Mouse (Mus musculus) common myeloid progenitor, adult 5-6 weeks (primary cell): ENCODE results near the gene Med11. TPM values are rescaled to one million over a fixed set of nuclear protein-coding genes. Genes with fewer than 3 reads are reported as not detected.
A peak's percentile ranks its signal among the peaks of the same experiment; 100 is the strongest.
"Not testable (repeated sequence)": the region's sequence is repeated elsewhere in the genome, so short reads cannot be mapped to it uniquely, and the experiment has no call there.

ENCODE experiments used
- ATAC-seq: replicated peaks from 2 replicates; pipeline ENCODE4 v1.8.0; 2016; ENCODE audit warnings: low read depth, mild to moderate bottlenecking, moderate TSS enrichment, inconsistent platforms; ENCODE audit not compliant: poor library complexity, severe bottlenecking
- total RNA-seq: library from RNA; stranded (forward); fragments of 200-1000, 187-1606 nt; gene quantifications from 2 replicates; pipeline ENCODE4 v1.2.3, GENCODE M21; 2017

Med11 gene
- total RNA-seq = 36.3 and 43.1 TPM in 2 replicates

DNA sequence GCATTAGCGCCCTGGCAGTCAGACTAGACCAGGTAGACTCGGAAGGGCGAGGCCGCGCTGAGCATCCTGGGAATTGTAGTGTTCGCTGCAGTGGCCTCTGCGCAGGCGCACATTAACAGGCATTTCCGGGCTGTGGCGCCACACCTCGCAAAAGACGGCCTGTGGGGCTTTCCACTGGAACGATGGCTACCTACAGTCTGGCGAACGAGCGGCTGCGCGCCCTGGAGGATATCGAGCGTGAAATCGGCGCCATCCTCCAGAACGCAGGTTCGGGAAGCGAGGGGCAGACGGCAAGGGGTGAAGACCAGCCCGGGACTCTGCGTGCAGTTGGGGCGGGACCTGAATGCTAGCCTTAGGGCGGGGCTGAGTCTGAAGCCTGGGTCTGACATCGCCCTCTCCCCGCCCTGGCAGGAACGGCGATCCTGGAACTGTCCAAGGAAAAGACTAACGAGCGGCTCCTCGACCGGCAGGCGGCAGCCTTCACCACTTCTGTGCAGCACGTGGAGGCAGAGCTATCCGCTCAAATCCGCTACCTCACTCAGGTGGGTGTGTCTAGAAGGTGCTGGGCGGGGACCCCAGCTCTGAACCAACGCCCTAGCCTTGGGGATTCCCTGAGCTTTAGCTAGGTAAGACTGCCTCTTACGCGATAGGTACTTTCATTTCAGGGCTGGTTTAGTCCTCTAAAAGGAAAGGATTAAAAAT, at the start of gene Med11:
Gene Med11 (plus strand): TSS at position 123 of the 702 bp plus-strand sequence.
- peak; percentile 92 for ATAC-seq

DNA sequence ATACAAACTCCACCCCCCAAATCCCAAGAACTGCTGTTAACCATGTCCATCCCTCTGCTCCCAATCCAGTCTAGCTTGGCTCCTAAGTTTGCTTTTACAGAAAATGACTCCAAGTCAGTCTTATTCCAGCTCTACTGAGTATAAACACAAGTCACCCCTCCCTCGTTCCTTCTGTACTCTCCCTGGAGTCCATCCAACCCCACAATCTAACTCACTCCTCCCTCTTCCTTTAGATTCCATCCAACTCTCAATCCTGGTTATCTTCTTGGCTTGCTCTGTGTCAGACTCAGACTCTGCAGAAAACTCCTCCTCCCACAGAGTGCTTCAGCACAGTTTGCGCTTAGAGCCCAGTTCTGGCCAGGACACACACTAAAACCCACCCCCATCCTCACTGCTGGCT, 48.1 kb upstream of the Med11 start:
- ATAC-seq = no peak

DNA sequence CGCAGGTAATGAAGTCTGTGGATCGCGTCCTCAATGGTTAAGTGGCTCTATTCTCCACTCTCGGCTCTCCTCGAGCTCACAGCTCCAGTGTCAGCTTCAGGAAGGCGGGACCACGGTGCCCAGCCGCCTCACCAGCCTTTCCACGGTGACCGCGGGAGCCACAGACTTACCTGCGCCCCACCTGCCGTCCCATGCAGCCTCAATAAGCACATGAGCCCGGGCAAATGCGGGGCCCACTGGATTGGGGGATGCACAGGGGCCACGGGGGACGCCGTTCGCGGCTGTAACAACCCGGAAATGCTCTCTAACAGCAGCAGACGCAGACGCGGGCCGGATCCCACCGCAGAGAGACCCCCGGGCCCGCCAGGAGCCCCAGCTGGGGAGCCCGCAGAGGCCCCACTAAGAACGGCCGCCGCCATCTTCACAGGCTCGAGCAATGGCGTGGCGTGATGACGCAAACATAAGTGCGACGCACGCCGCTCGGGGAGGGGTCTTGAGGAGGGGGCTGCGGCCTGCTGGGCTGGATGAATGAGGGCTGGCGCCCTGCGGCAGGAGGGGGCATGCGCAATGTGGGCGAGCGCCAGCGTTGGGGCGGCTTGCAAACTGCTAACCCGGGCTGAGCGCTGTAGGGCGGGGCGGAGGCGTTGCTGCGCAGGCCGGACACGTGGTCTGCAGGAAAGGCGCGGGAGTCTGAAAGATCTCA, 42.0 kb upstream of the Med11 start, which contains the start of gene Pelp1:
Gene Pelp1 (minus strand): TSS at position 438 of the 703 bp plus-strand sequence.
- peak; percentile 94 for ATAC-seq

DNA sequence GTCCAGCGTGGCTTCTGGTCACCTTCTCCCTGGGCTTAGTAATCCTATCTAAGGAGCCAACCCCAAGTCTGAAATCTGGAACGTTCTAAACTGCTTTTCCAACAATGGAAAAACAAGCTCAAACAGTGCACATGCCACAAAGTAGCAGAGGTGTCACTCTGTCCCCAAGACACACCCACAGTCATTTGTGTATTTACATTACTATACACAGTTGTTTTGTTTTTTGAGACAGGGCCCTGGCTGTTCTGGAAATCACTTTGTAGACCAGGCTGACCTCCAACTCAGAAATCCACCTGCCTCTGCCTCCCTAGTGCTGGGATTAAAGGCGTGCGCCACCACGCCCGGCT, 41.4 kb upstream of the Med11 start:
- peak; percentile 24; the same call in 1 of the 2 replicates for ATAC-seq

DNA sequence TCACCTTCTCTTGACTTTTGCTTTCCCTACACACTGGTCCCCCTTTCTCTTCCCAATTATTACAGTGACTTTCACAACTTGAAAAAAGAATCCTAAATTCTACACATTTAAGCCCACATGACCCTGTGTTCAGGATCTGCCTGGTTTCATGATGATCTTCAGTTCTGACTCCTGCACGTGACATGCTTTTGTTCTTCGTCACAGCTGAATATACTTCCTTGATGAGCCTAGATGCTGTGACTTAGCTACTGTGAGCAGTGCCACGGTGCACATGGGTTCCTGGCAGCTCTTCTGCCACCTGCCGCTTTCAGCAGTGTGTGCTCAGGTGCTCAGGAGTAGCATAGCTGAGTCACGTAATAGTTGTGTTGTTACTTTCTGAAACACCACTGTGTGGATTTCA, 39.1 kb upstream of the Med11 start:
- ATAC-seq = no peak

DNA sequence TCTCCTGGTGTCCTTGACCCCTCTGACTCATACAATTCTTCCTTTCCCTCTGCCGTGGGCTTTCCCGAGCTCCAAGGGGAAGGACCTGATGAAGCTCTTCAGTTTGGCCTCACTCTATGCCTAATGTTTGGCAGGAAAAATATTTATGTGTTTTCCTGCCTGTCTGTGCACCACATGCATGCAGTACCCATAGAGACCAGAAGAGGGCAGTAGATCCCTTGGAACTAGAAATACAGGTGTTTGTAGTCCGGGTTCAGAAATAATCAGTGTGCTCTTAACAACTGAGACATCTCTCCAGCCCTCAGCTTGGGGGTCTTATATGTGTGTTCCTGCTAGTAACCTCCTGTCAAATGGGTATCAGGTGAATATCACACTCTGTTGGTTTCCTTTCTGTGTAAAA, 37.8 kb upstream of the Med11 start:
- ATAC-seq = 0 out of 2 replicates have a peak, but pooled peaks have one; percentile 24

DNA sequence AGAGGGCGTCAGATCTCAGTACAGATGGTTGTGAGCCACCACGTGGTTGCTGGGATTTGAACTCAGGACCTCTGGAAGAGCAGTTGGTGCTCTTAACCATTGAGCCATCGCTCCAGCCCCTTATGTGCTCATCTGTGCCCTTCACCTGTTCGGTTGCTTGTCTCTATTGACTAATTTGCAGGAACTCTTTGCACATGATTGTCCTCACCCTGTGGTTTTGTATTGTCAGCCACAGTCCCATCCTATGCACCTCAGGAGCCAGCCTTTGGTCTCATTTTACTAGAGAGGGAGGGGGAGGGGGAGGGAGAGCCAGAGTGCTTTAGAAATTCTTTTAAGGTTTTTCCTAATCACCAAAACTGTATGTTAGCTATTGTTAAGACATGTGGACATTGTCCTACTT, 33.5 kb upstream of the Med11 start:
- ATAC-seq = no peak

DNA sequence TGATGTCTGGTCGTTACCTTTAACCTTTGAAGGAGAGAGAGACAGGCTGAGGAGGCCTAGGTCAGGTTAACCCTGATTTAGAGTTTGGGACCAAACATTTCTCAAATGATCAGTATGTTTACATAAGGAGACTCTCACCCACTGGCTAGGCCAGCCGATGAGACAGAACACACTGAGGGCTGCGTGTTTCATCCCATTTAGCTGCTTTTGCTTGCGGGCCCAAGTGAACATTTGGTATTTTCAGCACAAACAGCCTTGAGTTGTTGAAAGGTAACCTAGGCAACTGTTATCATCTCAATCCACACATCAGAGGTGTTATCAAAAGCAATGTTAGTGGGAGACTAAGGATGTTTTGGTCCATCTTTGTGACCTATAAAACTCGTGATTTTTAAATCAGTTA, 32.2 kb upstream of the Med11 start:
- ATAC-seq = no peak

DNA sequence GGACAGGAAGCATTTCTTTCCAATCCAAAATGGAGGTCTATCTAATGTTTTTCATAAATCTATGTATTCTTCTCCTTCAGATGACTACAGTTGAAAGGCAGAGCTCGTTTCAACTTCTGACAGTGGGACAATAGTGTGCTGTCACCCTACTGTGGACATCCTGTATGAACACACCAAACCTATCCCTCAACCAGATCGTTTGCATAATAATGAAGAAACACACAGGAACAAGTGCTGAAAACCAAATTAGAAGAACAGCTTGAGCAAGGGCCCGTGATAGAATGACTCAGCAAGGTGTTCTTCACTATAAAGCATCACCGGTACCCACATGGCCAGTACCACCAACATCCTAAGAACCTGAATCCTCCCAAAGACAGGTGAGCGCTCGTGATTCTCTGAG, 25.1 kb upstream of the Med11 start:
- not testable (repeated sequence) for ATAC-seq

DNA sequence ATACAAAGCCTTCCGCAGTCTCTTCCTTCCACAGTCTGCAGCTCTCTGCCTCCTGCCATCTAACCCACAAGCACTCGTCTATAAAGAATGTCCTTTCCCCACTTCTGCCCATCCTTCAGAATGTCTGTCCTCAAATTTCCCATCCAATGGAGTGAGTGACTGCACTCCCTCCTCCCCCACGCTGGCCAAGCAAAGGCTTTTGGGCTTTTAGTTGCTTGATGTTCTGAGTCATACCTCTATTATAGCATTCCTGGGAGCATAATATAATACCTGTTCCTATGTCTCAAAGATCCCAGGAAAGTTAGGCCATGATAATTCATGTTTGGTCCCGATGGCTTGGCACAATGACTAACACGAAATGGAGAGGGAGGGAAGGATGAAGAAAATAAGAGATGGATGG, 20.1 kb upstream of the Med11 start:
- no peak for ATAC-seq

DNA sequence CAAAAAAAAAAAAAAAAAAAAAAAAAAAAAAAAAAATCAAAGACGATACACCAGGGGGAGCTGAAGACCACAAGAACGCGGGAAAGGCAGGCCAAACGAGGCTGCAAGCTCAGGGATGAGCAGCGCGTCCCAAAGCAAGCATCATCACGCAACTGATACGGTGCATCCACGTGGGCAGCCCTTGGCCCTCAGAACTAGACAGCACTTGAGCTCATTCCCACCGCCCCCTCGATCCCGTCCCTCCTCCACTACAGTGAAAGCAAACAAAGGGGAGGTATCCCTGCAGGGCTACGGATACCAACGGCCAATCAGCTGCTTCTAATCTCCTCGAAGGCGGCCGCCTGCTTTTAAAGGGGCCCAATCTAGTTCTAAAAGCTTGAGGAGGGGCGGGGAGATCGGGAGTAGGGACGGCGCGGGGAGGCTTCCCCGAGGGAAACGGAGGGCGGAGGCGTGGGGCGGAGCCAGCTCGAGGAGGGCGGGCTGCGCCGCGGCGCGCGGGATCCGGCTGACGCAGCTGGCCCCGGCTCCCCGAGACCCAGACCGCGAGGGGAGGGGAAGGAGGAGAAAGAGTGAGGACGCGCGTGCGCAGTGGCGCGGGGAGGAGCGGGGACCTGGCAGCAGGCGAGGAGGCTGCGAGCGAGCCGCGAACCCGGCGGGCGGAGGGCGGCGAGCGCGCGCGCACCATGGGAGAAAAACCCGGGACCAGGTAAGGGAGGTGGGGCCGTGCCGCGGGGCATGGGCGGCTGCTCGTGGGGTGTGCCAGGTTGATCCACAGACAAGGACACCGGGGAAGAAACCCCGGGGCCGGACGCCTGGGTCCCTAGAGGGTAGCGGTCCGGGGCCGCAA, 19.4 kb upstream of the Med11 start, which contains the start of gene Arrb2:
Gene Arrb2 (plus strand): TSS at position 588 of the 847 bp plus-strand sequence.
- ATAC-seq = peak; percentile 81

DNA sequence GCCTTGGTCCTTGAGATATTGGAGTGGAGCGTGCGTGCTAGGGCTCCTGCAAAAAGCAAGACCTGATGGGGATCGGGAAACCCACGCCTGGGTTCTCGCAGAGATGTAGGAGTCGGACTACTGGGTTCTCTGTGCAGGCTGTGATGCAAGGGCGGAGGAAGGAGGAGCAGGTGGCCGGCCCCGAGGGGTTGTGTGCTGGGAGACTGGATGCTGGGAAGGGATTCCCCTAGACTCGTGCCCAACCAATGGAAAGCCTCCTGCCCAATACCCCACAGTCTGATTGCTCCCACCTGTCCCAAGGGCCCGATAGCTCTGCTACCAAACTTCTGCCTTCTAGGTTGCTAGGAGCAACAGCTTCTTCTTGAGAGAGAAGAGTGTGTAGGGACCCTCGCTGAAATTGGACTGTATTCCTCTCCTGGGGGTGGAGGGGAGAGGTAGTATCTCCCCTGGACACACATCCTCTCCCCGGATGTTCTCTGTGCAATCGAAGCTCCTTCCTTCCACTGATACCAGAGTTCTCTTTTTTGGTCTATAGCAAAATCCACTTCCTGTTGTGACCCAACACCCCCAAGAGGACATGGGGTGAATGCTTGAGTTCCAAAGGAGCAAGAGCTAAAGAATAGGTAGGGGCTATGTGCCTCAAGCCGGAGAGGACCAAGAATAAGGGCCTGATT, 18.7 kb upstream of the Med11 start:
- ATAC-seq = peak; percentile 33

DNA sequence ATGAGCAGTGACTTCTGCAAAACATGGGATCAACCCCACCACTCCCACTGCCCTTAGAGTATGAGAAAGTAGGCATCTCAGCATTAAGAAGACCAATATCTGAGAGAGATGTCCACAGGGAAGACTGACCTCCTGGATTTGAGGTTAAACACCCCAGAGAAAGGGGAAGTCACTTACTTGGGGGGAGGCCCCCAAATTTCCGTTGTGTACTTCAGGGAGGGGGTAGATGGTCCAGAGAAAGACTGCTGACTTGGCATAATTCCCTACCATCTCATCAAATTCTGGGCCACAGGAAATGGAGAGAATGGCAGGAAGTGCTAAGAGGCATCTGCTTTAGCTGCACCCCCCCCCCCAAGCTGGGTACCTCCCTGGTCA, 18.2 kb upstream of the Med11 start:
- peak; percentile 4 for ATAC-seq

DNA sequence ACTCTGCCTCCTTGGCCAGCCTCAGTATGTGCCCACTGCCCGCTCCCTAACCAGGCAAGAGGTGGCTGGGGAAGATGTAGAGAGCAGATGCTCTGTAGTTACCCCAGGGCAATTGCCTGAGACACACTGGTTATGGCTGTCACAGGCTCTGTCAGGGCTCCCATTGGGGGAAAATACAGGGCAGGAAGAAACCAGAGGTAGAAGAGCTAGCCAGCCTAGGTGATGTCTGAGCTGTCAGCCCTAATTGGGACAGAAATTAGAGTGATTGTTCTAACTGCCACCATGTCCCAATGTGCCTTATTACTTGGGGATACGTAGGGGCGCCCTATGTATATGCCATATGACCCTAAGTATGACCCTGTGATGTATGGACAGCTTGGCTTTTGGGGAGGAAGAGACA, 17.8 kb upstream of the Med11 start:
- ATAC-seq = no peak

DNA sequence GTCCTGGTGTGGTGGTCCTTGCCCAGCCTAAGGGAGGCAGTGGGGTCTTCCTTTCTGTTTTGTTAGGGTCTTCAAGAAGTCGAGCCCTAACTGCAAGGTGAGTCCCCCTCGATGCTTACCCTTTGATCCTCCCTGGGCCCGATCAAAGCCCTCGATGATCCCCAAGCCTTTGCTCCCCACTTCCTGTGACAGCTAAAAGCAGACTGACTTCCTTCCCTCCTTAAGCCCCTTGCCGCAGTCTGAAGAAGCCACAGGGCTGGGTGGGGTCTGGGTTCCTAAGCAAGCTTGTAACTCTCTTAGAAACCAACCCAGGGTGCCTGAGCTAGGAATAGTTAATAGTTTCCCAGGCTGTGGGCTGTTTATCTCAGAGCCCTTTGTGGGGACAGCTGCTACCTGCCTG, 16.2 kb upstream of the Med11 start:
- ATAC-seq = no peak

DNA sequence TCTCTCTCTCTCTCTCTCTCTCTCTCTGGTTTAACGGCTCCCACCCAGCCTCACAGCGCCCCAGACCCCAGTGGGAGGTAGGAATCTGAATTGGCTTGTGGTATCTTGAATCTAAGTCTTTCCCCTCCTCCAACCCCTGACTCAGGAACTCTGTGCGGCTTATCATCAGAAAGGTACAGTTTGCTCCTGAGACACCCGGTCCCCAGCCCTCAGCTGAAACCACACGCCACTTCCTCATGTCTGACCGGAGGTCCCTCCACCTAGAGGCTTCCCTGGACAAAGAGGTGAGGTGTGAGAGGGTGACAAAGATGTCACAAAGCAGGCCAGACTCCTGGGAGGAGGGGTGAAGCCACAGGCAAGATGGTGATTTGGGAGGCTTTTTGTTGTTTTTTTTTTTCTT, 14.3 kb upstream of the Med11 start:
- ATAC-seq = no peak

DNA sequence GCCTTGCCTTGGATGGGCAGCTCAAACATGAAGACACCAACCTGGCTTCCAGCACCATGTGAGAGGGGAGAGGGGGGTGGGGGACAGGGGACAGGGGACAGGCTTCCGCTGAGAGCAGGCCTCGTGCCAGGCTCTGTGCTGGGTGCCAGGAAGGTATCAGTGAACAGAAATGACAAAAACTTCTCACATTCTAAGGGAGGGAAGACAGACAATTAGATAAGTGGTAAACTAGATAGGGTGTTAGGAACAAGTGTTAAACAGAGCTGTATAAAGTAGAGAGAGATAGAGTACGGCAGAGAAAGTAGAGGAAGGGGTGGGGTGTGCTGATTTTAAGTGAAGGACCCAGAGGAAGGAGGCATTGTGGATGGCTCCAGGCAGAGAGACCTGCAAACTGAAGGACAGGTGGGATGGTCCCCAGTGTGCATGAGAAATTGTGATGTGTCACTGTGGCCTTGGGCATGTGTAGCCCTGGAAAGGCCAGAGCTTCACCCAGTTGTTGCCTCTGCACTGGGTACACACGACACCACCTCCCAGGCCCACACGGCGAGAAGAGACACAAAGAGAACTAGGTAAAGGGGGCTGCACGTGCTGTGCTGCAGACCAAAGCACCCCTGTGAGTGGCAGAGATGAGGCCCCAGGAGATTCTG, 12.9 kb upstream of the Med11 start:
- no peak for ATAC-seq

DNA sequence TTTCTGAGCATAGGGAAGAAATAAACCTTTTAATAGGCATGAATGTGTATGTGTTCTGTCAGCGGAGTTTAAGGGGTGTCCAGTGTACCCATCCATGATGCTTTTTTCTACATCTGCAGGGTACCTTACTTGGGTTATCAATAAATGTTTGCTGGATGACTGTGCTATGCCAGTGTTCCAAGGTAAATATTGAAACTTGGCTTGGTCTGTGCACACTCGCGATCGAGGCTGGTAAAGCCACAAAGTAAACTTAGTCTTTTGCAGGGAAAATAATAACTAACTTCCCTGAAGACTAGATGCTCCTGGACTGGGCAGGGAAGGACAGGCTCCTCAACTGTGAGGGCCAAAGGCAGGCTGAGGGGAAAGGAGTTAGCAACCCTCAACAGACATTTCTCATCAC, 11.1 kb upstream of the Med11 start:
- ATAC-seq = no peak

DNA sequence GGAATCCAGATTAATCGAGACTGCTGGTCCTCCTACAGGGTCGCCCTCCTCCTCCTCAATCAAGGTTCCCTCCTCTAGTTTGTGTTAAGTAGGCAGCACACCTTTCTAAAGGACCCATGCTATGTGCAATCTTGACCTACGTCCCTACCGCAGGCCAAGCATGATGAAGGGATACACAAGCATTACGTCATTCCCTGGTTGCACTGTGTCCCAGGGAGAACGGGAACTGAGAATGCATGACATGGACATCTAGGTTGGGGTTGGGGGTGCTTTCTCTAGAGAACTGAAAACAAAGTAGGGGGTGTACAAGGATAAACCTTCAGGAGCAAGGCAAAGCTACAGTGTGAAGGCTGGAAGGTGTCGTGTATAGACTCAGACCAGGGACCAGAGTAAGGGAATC, 9.8 kb upstream of the Med11 start:
- no peak for ATAC-seq

DNA sequence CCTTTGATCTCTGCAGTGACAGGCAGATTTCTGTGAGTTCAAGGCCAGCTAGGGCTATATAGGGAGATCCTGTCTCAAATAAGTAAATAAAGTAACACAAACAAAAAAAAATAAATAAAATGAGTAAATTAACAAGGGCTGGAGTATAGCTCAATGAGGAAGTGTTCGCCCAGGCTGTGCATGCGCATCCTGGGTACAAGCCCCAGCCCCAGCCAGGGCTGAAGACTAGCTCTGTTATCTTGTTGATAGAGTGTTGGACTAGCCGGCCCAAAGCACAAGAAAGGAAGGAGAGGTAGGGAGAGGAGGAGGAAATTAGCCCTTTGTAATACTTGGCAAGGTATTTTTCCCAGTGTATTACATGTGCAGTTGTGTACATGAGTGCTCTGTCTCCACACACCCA, 7.8 kb upstream of the Med11 start:
- no peak for ATAC-seq
